Mouse (Mus musculus): ENCODE results near the gene Parg.
"Not testable (repeated sequence)": the region's sequence is repeated elsewhere in the genome, so short reads cannot be mapped to it uniquely, and the experiment has no call there.

Parg gene

GRCm38 (mm10) chr14:32179393-32180195, 22.2 kb upstream of the Parg start:
- no peak for DNase-seq (ENCODE audit: low spot score)

GRCm38 (mm10) chr14:32180861-32181260, 20.9 kb upstream of the Parg start:
- no peak for DNase-seq (ENCODE audit: low spot score)

GRCm38 (mm10) chr14:32183846-32184245, 17.9 kb upstream of the Parg start:
- no peak for DNase-seq (ENCODE audit: low spot score)

GRCm38 (mm10) chr14:32190627-32191391, 10.9 kb upstream of the Parg start:
- DNase-seq (ENCODE audit: low spot score), result no peak

- DNase-seq (ENCODE audit: low spot score), result no peak
Observed at GRCm38 (mm10) chr14:32191926-32192325, 9.8 kb upstream of the Parg start.

- peak; percentile 26 for DNase-seq (ENCODE audit: low spot score)
Observed at GRCm38 (mm10) chr14:32192437-32192836, 9.3 kb upstream of the Parg start.

GRCm38 (mm10) chr14:32193557-32193956, 8.2 kb upstream of the Parg start:
- DNase-seq (ENCODE audit: low spot score), result not testable (repeated sequence)

- DNase-seq (ENCODE audit: low spot score), result no peak
Observed at GRCm38 (mm10) chr14:32201354-32201753, 395 bp upstream of the Parg start.

- DNase-seq (ENCODE audit: low spot score), result no peak
Observed at GRCm38 (mm10) chr14:32226601-32227000, 24.9 kb downstream of the Parg start.

- DNase-seq (ENCODE audit: low spot score), result no peak
Observed at GRCm38 (mm10) chr14:32228996-32229395, 27.2 kb downstream of the Parg start.

- no peak for DNase-seq (ENCODE audit: low spot score)
Observed at GRCm38 (mm10) chr14:32242401-32242800, 40.7 kb downstream of the Parg start.

GRCm38 (mm10) chr14:32246019-32246418, 44.3 kb downstream of the Parg start:
- DNase-seq (ENCODE audit: low spot score), result no peak

- DNase-seq (ENCODE audit: low spot score), result no peak
Observed at GRCm38 (mm10) chr14:32249616-32250015, 47.9 kb downstream of the Parg start.

GRCm38 (mm10) chr14:32260830-32261229, 59.1 kb downstream of the Parg start:
- DNase-seq (ENCODE audit: low spot score), result no peak

GRCm38 (mm10) chr14:32261741-32262140, 60.0 kb downstream of the Parg start:
- DNase-seq (ENCODE audit: low spot score), result no peak

GRCm38 (mm10) chr14:32268999-32269398, 67.2 kb downstream of the Parg start:
- DNase-seq (ENCODE audit: low spot score), result no peak

- no peak for DNase-seq (ENCODE audit: low spot score)
Observed at GRCm38 (mm10) chr14:32269589-32269988, 67.8 kb downstream of the Parg start.

- no peak for DNase-seq (ENCODE audit: low spot score)
Observed at GRCm38 (mm10) chr14:32301622-32302021, 99.9 kb downstream of the Parg start.

- DNase-seq (ENCODE audit: low spot score), result no peak
Observed at GRCm38 (mm10) chr14:32302423-32302822, 100.7 kb downstream of the Parg start.

GRCm38 (mm10) chr14:32304921-32305320, 103.2 kb downstream of the Parg start:
- DNase-seq (ENCODE audit: low spot score), result no peak

GRCm38 (mm10) chr14:32309876-32310275, 108.1 kb downstream of the Parg start:
- no peak for DNase-seq (ENCODE audit: low spot score)

- DNase-seq (ENCODE audit: low spot score), result no peak
Observed at GRCm38 (mm10) chr14:32311381-32312035, 109.8 kb downstream of the Parg start.

GRCm38 (mm10) chr14:32317822-32318221, 116.1 kb downstream of the Parg start:
- peak; percentile 23 for DNase-seq (ENCODE audit: low spot score)

Measured in testis, postnatal 14 days (tissue).